Mouse (Mus musculus) forebrain, postnatal 0 days (tissue): ENCODE measurements around the gene Ankrd33b. TPM values are rescaled to one million over a fixed set of nuclear protein-coding genes. Genes with fewer than 3 reads are reported as not detected.
A peak's percentile ranks its signal among the peaks of the same experiment; 100 is the strongest.

Source experiments
- ATAC-seq: fragments of 200-750 bp; cut with Nextera tagmentation; 2 replicates; pipeline ENCODE4 v1.8.0; 2017; ENCODE audit warnings: mild to moderate bottlenecking, moderate library complexity
- DNase-seq: peaks from one replicate; pipeline ENCODE4 v3.0.0-alpha.2; 2015
- H3K27ac ChIP-seq: fragments of 300-500 bp; sonication (generic); 2 replicates; pipeline ENCODE4 v1.5.1; 2014; ENCODE audit warnings: low read depth, mild to moderate bottlenecking, antibody characterized with exemption, low read length, moderate library complexity, mixed read lengths
- H3K27me3 ChIP-seq: fragments of 300-500 bp; sonication (generic); 2 replicates; pipeline ENCODE4 v1.6.1; 2014; ENCODE audit warnings: mild to moderate bottlenecking, low read length, mixed read lengths; ENCODE audit not compliant: insufficient read depth
- H3K36me3 ChIP-seq: fragments of 300-500 bp; sonication (generic); 2 replicates; pipeline ENCODE4 v1.6.1; 2014; ENCODE audit warnings: mild to moderate bottlenecking, moderate library complexity; ENCODE audit not compliant: insufficient read depth
- H3K4me1 ChIP-seq: fragments of 300-500 bp; sonication (generic); 2 replicates; pipeline ENCODE4 v1.6.1; 2014; ENCODE audit warnings: antibody characterized with exemption; ENCODE audit not compliant: insufficient read depth
- H3K4me2 ChIP-seq: fragments of 300-500 bp; sonication (generic); 2 replicates; pipeline ENCODE4 v1.6.1; 2014; ENCODE audit warnings: low read depth, mild to moderate bottlenecking, moderate library complexity
- H3K4me3 ChIP-seq: fragments of 300-500 bp; sonication (generic); 2 replicates; pipeline ENCODE4 v1.5.1; 2014; ENCODE audit warnings: low read depth, low read length, mixed read lengths
- H3K9ac ChIP-seq: fragments of 300-500 bp; sonication (generic); 2 replicates; pipeline ENCODE4 v1.6.1; 2014; ENCODE audit warnings: mild to moderate bottlenecking
- H3K9me3 ChIP-seq: fragments of 300-500 bp; sonication (generic); 2 replicates; pipeline ENCODE4 v1.6.1; 2016; ENCODE audit warnings: low read length
- CTCF ChIP-seq: sonication (generic); IDR thresholded peaks from 2 replicates; pipeline ENCODE4 v1.5.1; 2016; ENCODE audit warnings: antibody characterized with exemption, control low read depth, low read depth
- WGBS: fragments of 180-500 bp; shearing (Covaris S2); extraction: QIAGEN DNeasy Blood & Tissue Kit; methylation state at CpG from one replicate; pipeline ENCODE4 v1.1.7; 2014; 5-methylcytosine and 5-hydroxymethylcytosine counted together
- polyA plus RNA-seq: library from polyadenylated mRNA; unstranded; fragments of >200 nt; fragmentation: Nextera tagmentation; extraction: Ambion mirVana; gene quantifications from 2 replicates; pipeline ENCODE4 v1.2.1, GENCODE M21; 2015
- total RNA-seq: library from RNA; depleted of rRNA; stranded (reverse); fragments of >200 nt; gene quantifications from 2 replicates; pipeline ENCODE4 v1.2.3, GENCODE M21; 2014

Ankrd33b gene
- total and polyA plus RNA-seq, 2 experiments from 2014 or later: 1.2 to 1.3 TPM

GRCm38 (mm10) chr15:31252590-31253311 lies 114.8 kb downstream of the Ankrd33b start:
- no peaks in the 10 kb centered on the region for H3K9me3 ChIP-seq
- H3K27me3 ChIP-seq: no peaks in the 10 kb centered on the region
- DNase-seq: no peak
- H3K4me1 ChIP-seq: 0 out of 2 replicates have a peak, but pooled peaks cover 3% of the 10 kb centered on the region
- WGBS: 80% methylated on average over 16 of the region's 16 CpGs
- no peak overlapping the region for H3K4me3 ChIP-seq
- H3K27ac ChIP-seq: no peak overlapping the region
- no peaks in the 10 kb centered on the region for H3K36me3 ChIP-seq
- no peak overlapping the region for H3K4me2 ChIP-seq
- TF ChIP-seq CTCF: no peak
- no peak overlapping the region for H3K9ac ChIP-seq
- no peak for ATAC-seq

GRCm38 (mm10) chr15:31251189-31251588 lies 116.3 kb downstream of the Ankrd33b start:
- no peak overlapping the region for H3K9ac ChIP-seq
- 95% methylated on average over 6 of the region's 6 CpGs for WGBS
- DNase-seq (no peak), ATAC-seq (no peak)
- H3K27ac ChIP-seq: no peak overlapping the region
- H3K4me3 ChIP-seq: no peak overlapping the region
- no peaks in the 10 kb centered on the region for H3K36me3 ChIP-seq
- H3K27me3 ChIP-seq: no peaks in the 10 kb centered on the region
- H3K4me2 ChIP-seq: no peak overlapping the region
- peaks cover 11% of the 10 kb centered on the region; the same call in 1 of the 2 replicates for H3K4me1 ChIP-seq
- no peak for TF ChIP-seq CTCF
- no peaks in the 10 kb centered on the region for H3K9me3 ChIP-seq

DNA sequence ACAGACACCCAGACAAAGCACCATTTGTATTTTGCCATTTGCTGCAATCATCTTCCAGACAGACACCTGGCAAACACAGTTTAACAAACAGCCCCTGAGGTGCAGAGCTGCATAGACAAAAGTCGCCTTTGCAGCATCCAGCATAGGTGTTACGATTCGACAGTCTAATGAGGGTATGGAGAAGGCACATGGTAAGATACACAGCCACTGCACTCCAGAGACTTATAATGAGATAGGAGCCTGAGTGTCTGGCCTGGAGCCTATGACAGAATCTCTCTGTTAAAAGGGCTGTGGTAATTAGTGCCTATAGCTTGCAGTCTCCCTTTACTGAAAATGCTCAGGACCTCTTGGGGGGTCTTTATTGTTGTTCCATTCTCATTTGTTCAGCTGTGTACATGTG lies 116.8 kb downstream of the Ankrd33b start:
- Histone ChIP-seq H3K9ac (no peak overlapping the region), H3K4me2 (no peak overlapping the region), H3K27me3 (no peaks in the 10 kb centered on the region), H3K4me1 (peaks cover 11% of the 10 kb centered on the region; the same call in 1 of the 2 replicates), H3K36me3 (no peaks in the 10 kb centered on the region), H3K9me3 (no peaks in the 10 kb centered on the region), H3K27ac (no peak overlapping the region), H3K4me3 (no peak overlapping the region)
- no peak for TF ChIP-seq CTCF
- DNase-seq (no peak), ATAC-seq (no peak)
- WGBS: 40% methylated on average over 3 of the region's 3 CpGs

DNA sequence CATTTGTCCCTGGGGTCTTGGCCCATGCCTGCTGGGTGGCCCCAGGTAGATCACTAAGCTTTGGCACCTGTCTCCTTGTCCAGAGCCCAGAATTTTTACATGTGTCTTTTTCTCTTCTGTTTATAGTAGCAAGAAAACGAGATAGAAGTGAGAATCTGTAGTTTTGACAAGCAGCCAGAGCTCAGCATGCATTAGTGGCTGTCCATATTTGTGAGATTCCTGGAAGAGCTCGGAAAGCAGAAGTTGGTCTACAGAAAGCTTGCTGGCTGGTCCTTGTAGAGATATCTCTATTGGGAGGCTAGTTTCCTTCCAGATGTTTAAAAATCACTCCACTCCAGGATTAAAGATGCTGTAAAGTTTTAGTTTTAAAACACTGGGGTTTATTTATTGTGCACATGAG lies 117.5 kb downstream of the Ankrd33b start:
- H3K4me3 ChIP-seq: no peak overlapping the region
- no peak for TF ChIP-seq CTCF
- H3K36me3 ChIP-seq: no peaks in the 10 kb centered on the region
- WGBS: 30% methylated on average over 2 of the region's 2 CpGs
- H3K4me2 ChIP-seq: no peak overlapping the region
- no peaks in the 10 kb centered on the region for H3K27me3 ChIP-seq
- peaks cover 11% of the 10 kb centered on the region; the same call in 1 of the 2 replicates for H3K4me1 ChIP-seq
- H3K9ac ChIP-seq: no peak overlapping the region
- DNase-seq (no peak), ATAC-seq (no peak)
- H3K9me3 ChIP-seq: no peaks in the 10 kb centered on the region
- no peak overlapping the region for H3K27ac ChIP-seq

- TF ChIP-seq CTCF: no peak
- 74% methylated on average over 7 of the region's 7 CpGs for WGBS
Measured at GRCm38 (mm10) chr15:31248882-31249281, 118.6 kb downstream of the Ankrd33b start.

DNA sequence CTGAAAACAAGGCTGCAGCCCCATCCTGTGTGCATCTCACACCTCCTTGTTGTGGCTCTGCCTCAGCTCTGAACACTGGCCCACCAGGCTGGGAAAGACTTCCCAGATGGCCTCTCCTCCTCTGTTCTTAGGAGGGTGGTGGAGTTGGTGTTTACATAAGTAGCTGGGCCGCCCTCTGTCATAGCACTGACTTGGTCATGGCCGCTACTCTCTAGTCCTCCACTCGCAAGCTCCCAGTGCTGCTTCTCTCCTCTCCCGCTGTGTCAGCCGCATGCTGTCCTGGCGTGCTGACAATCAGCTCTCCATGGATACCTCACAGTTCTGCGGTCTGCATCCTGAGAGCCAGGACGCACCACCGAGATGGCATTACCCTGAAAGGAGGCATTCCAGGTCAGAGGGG lies 120.5 kb downstream of the Ankrd33b start:
- Histone ChIP-seq H3K9ac (no peak overlapping the region), H3K9me3 (no peaks in the 10 kb centered on the region), H3K36me3 (no peaks in the 10 kb centered on the region), H3K4me2 (no peak overlapping the region), H3K4me1 (peaks cover 11% of the 10 kb centered on the region; the same call in 1 of the 2 replicates), H3K27ac (no peak overlapping the region), H3K27me3 (no peaks in the 10 kb centered on the region), H3K4me3 (no peak overlapping the region)
- 61% methylated on average over 9 of the region's 9 CpGs for WGBS
- no peak for TF ChIP-seq CTCF
- peak; percentile 59 for DNase-seq
- peak; percentile 76 for ATAC-seq

More at GRCm38 (mm10) chr15:31248882-31249281, 118.6 kb downstream of the Ankrd33b start:
- no peaks in the 10 kb centered on the region for H3K36me3 ChIP-seq
- no peaks in the 10 kb centered on the region for H3K27me3 ChIP-seq
- no peak overlapping the region for H3K9ac ChIP-seq
- no peak overlapping the region for H3K4me3 ChIP-seq
- no peaks in the 10 kb centered on the region for H3K9me3 ChIP-seq
- DNase-seq (no peak), ATAC-seq (no peak)
- H3K4me2 ChIP-seq: no peak overlapping the region
- peaks cover 11% of the 10 kb centered on the region; the same call in 1 of the 2 replicates for H3K4me1 ChIP-seq
- H3K27ac ChIP-seq: no peak overlapping the region

GRCm38 (mm10) chr15:31245934-31246333 lies 121.6 kb downstream of the Ankrd33b start:
- no peak overlapping the region for H3K9ac ChIP-seq
- H3K4me3 ChIP-seq: no peak overlapping the region
- TF ChIP-seq CTCF: no peak
- no peak overlapping the region for H3K4me2 ChIP-seq
- H3K9me3 ChIP-seq: no peaks in the 10 kb centered on the region
- H3K36me3 ChIP-seq: no peaks in the 10 kb centered on the region
- H3K27ac ChIP-seq: no peak overlapping the region
- ATAC-seq (no peak), DNase-seq (no peak)
- WGBS: 81% methylated on average over 9 of the region's 9 CpGs
- peaks cover 11% of the 10 kb centered on the region; the same call in 1 of the 2 replicates for H3K4me1 ChIP-seq
- H3K27me3 ChIP-seq: no peaks in the 10 kb centered on the region
